Mouse (Mus musculus) bone marrow, adult 2 months (tissue): Measurements from ENCODE around the gene Dhps. TPM values are rescaled to one million over a fixed set of nuclear protein-coding genes. Genes with fewer than 3 reads are reported as not detected.

Experiments
- H3K27ac ChIP-seq: fragments of 200-500 bp; 2 replicates; pipeline ENCODE4 v1.5.1; 2012; ENCODE audit warnings: low read depth, mild to moderate bottlenecking, control low read depth, inconsistent platforms, low read length; ENCODE audit not compliant: control insufficient read depth, poor library complexity, insufficient read depth
- H3K4me1 ChIP-seq: fragments of 200-500 bp; 2 replicates; pipeline ENCODE4 v1.6.1; 2011; ENCODE audit warnings: low read length; ENCODE audit not compliant: control insufficient read depth, insufficient read depth
- H3K4me3 ChIP-seq: fragments of 200-500 bp; replicated peaks from 2 replicates; pipeline ENCODE3; 2011; ENCODE audit warnings: mild to moderate bottlenecking, low read depth, low read length, control low read depth; ENCODE audit not compliant: control insufficient read depth
- CTCF ChIP-seq: fragments of 200-500 bp; IDR thresholded peaks from 2 replicates; pipeline ENCODE4 v1.5.1; 2011; ENCODE audit warnings: low read length, control low read depth; ENCODE audit not compliant: control insufficient read depth, insufficient read depth
- POLR2A ChIP-seq: fragments of 200-500 bp; IDR thresholded peaks from 2 replicates; pipeline ENCODE4 v1.6.1; 2011; ENCODE audit warnings: low read depth, mild to moderate bottlenecking, control low read depth, low read length, borderline replicate concordance; ENCODE audit not compliant: control insufficient read depth
- whole genome bisulfite sequencing: fragments of 180-500 bp; shearing (Covaris S2); methylation state at CpG from one replicate; pipeline ENCODE4 v1.1.7; 2018; 5-methylcytosine and 5-hydroxymethylcytosine counted together
- polyA plus RNA-seq: library from polyadenylated mRNA; stranded (reverse); fragments of >200 nt; gene quantifications from 2 replicates; pipeline ENCODE4 v1.2.4, GENCODE M21; 2011; ENCODE audit warnings: low replicate concordance; ENCODE audit not compliant: missing spikeins, insufficient read depth, insufficient read length

Dhps gene
- polyA plus RNA-seq = 31.0 and 39.6 TPM in 2 replicates

- H3K27ac ChIP-seq = peak within 1 kb of the TSS; percentile 94
- peak; percentile 56; the same call in 1 of the 2 replicates for TF ChIP-seq POLR2A
- no peak; the same call in 1 of the 2 replicates for TF ChIP-seq CTCF
- peak within 1 kb of the TSS; percentile 95 for H3K4me3 ChIP-seq
- WGBS = under 1% methylated on average over 68 of the region's 68 CpGs
- H3K4me1 ChIP-seq = no peaks in the 10 kb centered on the region; the same call in 1 of the 2 replicates
Observed at GRCm38 (mm10) chr8:85071514-85072281, at the start of gene Dhps. Gene Dhps (plus strand): TSS chr8:85071757.

GRCm38 (mm10) chr8:85023846-85024245, 47.7 kb upstream of the Dhps start:
- Histone ChIP-seq H3K4me3 (no peak overlapping the region), H3K4me1 (peaks cover 4% of the 10 kb centered on the region), H3K27ac (no peak overlapping the region)
- TF ChIP-seq POLR2A (no peak), CTCF (no peak)
- WGBS = 86% methylated on average over 3 of the region's 3 CpGs

GRCm38 (mm10) chr8:85025098-85025932, 46.2 kb upstream of the Dhps start, which contains the start of gene Asna1:
Gene Asna1 (minus strand): TSS chr8:85025281.
- H3K27ac ChIP-seq = peak within 1 kb of the TSS; percentile 29
- under 1% methylated on average over 30 of the region's 30 CpGs for WGBS
- peak within 1 kb of the TSS; percentile 100 for H3K4me3 ChIP-seq
- TF ChIP-seq CTCF (no peak), POLR2A (peak; percentile 31; the same call in 1 of the 2 replicates)
- peaks cover 4% of the 10 kb centered on the region for H3K4me1 ChIP-seq

GRCm38 (mm10) chr8:85026670-85027515, 44.7 kb upstream of the Dhps start, which contains the start of gene Trir:
Gene Trir (plus strand): TSS chr8:85026823.
- peaks cover 4% of the 10 kb centered on the region for H3K4me1 ChIP-seq
- H3K4me3 ChIP-seq = peak within 1 kb of the TSS; percentile 97
- under 1% methylated on average over 75 of the region's 75 CpGs for WGBS
- TF ChIP-seq CTCF (peak; percentile 24; the same call in 1 of the 2 replicates), POLR2A (peak; percentile 99)
- H3K27ac ChIP-seq = peak within 1 kb of the TSS; percentile 98

GRCm38 (mm10) chr8:85027516-85027855, 44.1 kb upstream of the Dhps start:
- WGBS = under 1% methylated on average over 13 of the region's 13 CpGs
- no peak for TF ChIP-seq POLR2A
- TF ChIP-seq CTCF = no peak
- Histone ChIP-seq H3K27ac (peak overlapping the region; percentile 98), H3K4me1 (peaks cover 4% of the 10 kb centered on the region), H3K4me3 (peak overlapping the region; percentile 97)

- Histone ChIP-seq H3K27ac (no peak overlapping the region), H3K4me3 (peak overlapping the region; percentile 97), H3K4me1 (peaks cover 4% of the 10 kb centered on the region)
- TF ChIP-seq CTCF (no peak), POLR2A (no peak)
- WGBS = 11% methylated on average over 2 of the region's 2 CpGs
Observed at GRCm38 (mm10) chr8:85027922-85028321, 43.6 kb upstream of the Dhps start.

GRCm38 (mm10) chr8:85029271-85029670, 42.3 kb upstream of the Dhps start:
- Histone ChIP-seq H3K4me1 (peaks cover 4% of the 10 kb centered on the region), H3K4me3 (no peak overlapping the region), H3K27ac (no peak overlapping the region)
- WGBS = 91% methylated on average over 14 of the region's 14 CpGs
- TF ChIP-seq POLR2A (no peak), CTCF (no peak)
